Mouse (Mus musculus) hindbrain, postnatal 0 days (tissue): ENCODE data around the gene Rilpl1. TPM values are rescaled to one million over a fixed set of nuclear protein-coding genes. Genes with fewer than 3 reads are reported as not detected.
"Not testable (repeated sequence)": the region's sequence is repeated elsewhere in the genome, so short reads cannot be mapped to it uniquely, and the experiment has no call there.

Experiments
- ATAC-seq: fragments of 200-750 bp; cut with Nextera tagmentation; 2 replicates; pipeline ENCODE4 v1.8.0; 2017; ENCODE audit warnings: mild to moderate bottlenecking, moderate TSS enrichment, moderate library complexity
- DNase-seq: peaks from one replicate; pipeline ENCODE4 v3.0.0-alpha.2; 2015; ENCODE audit warnings: low spot score
- H3K27ac ChIP-seq: fragments of 300-500 bp; sonication (generic); 2 replicates; pipeline ENCODE4 v1.5.1; 2014; ENCODE audit warnings: mild to moderate bottlenecking
- H3K27me3 ChIP-seq: fragments of 300-500 bp; sonication (generic); 2 replicates; pipeline ENCODE4 v1.6.1; 2014; ENCODE audit warnings: low read length, mixed read lengths; ENCODE audit not compliant: insufficient read depth
- H3K36me3 ChIP-seq: fragments of 300-500 bp; sonication (generic); 2 replicates; pipeline ENCODE4 v1.6.1; 2014; ENCODE audit warnings: low read length, mixed read lengths; ENCODE audit not compliant: insufficient read depth
- H3K4me1 ChIP-seq: fragments of 300-500 bp; sonication (generic); 2 replicates; pipeline ENCODE4 v1.6.1; 2014; ENCODE audit warnings: antibody characterized with exemption, low read length, mixed read lengths; ENCODE audit not compliant: insufficient read depth
- H3K4me2 ChIP-seq: fragments of 300-500 bp; sonication (generic); 2 replicates; pipeline ENCODE4 v1.6.1; 2014; ENCODE audit warnings: low read depth, mild to moderate bottlenecking, low read length, moderate library complexity, mixed read lengths
- H3K4me3 ChIP-seq: fragments of 300-500 bp; sonication (generic); 2 replicates; pipeline ENCODE4 v1.5.1; 2014; ENCODE audit warnings: low read length
- H3K9ac ChIP-seq: fragments of 300-500 bp; sonication (generic); replicated peaks from 2 replicates; pipeline ENCODE4 v1.6.1; 2014; ENCODE audit warnings: mild to moderate bottlenecking, low read length, moderate library complexity, mixed read lengths
- H3K9me3 ChIP-seq: fragments of 300-500 bp; sonication (generic); 2 replicates; pipeline ENCODE4 v1.6.1; 2016; ENCODE audit warnings: low read length, mixed read lengths
- CTCF ChIP-seq: IDR thresholded peaks from 2 replicates; pipeline ENCODE4 v1.5.1; 2016; ENCODE audit warnings: antibody characterized with exemption, control low read depth, low read depth
- WGBS: fragments of 180-500 bp; shearing (Covaris S2); extraction: QIAGEN DNeasy Blood & Tissue Kit; methylation state at CpG from one replicate; pipeline ENCODE4 v1.1.7; 2014; 5-methylcytosine and 5-hydroxymethylcytosine counted together
- polyA plus RNA-seq: library from polyadenylated mRNA; unstranded; fragments of >200 nt; fragmentation: Nextera tagmentation; extraction: Ambion mirVana; gene quantifications from 2 replicates; pipeline ENCODE4 v1.2.1, GENCODE M21; 2015
- total RNA-seq: library from RNA; depleted of rRNA; stranded (reverse); fragments of >200 nt; gene quantifications from 2 replicates; pipeline ENCODE4 v1.2.3, GENCODE M21; 2014

Rilpl1 gene
- total and polyA plus RNA-seq, 2 experiments from 2014 or later = 12.4 to 13.3 TPM

- H3K27ac ChIP-seq = no peak overlapping the region
- no peak overlapping the region for H3K4me2 ChIP-seq
- peaks cover 5% of the 10 kb centered on the region; the same call in 1 of the 2 replicates for H3K36me3 ChIP-seq
- no peak overlapping the region for H3K4me3 ChIP-seq
- no peaks in the 10 kb centered on the region for H3K27me3 ChIP-seq
- ATAC-seq (no peak), DNase-seq (no peak)
- TF ChIP-seq CTCF = no peak
- no peaks in the 10 kb centered on the region for H3K9me3 ChIP-seq
- 90% methylated on average over 4 of the region's 4 CpGs for WGBS
- no peak overlapping the region for H3K9ac ChIP-seq
- no peaks in the 10 kb centered on the region for H3K4me1 ChIP-seq
Observed at GRCm38 (mm10) chr5:124505235-124505634, 26.0 kb downstream of the Rilpl1 start.

GRCm38 (mm10) chr5:124503742-124504141 is 27.4 kb downstream of the Rilpl1 start:
- ATAC-seq = no peak
- TF ChIP-seq CTCF = no peak
- Histone ChIP-seq H3K36me3 (peaks cover 5% of the 10 kb centered on the region; the same call in 1 of the 2 replicates), H3K27me3 (no peaks in the 10 kb centered on the region), H3K27ac (no peak overlapping the region), H3K9ac (no peak overlapping the region), H3K9me3 (no peaks in the 10 kb centered on the region), H3K4me3 (no peak overlapping the region), H3K4me2 (no peak overlapping the region), H3K4me1 (no peaks in the 10 kb centered on the region)
- no peak for DNase-seq
- 66% methylated on average over 14 of the region's 14 CpGs for WGBS

GRCm38 (mm10) chr5:124501541-124501940 is 29.6 kb downstream of the Rilpl1 start:
- Histone ChIP-seq H3K27ac (no peak overlapping the region), H3K9me3 (no peaks in the 10 kb centered on the region), H3K9ac (no peak overlapping the region), H3K36me3 (peaks cover 5% of the 10 kb centered on the region; the same call in 1 of the 2 replicates), H3K27me3 (no peaks in the 10 kb centered on the region), H3K4me1 (no peaks in the 10 kb centered on the region), H3K4me2 (no peak overlapping the region), H3K4me3 (no peak overlapping the region)
- ATAC-seq = no peak
- no peak for DNase-seq
- no peak for TF ChIP-seq CTCF
- WGBS = 95% methylated on average over 10 of the region's 10 CpGs

GRCm38 (mm10) chr5:124500573-124500972 is 30.6 kb downstream of the Rilpl1 start:
- DNase-seq (no peak), ATAC-seq (no peak)
- no peaks in the 10 kb centered on the region for H3K9me3 ChIP-seq
- H3K36me3 ChIP-seq = peaks cover 5% of the 10 kb centered on the region; the same call in 1 of the 2 replicates
- WGBS = 95% methylated on average over 3 of the region's 3 CpGs
- H3K27ac ChIP-seq = no peak overlapping the region
- H3K4me2 ChIP-seq = no peak overlapping the region
- no peak overlapping the region for H3K4me3 ChIP-seq
- TF ChIP-seq CTCF = no peak
- no peaks in the 10 kb centered on the region for H3K4me1 ChIP-seq
- H3K9ac ChIP-seq = no peak overlapping the region
- no peaks in the 10 kb centered on the region for H3K27me3 ChIP-seq

GRCm38 (mm10) chr5:124500037-124500436 is 31.2 kb downstream of the Rilpl1 start:
- H3K4me1 ChIP-seq, ATAC-seq, H3K4me2 ChIP-seq, DNase-seq, H3K9me3 ChIP-seq, H3K27me3 ChIP-seq, H3K9ac ChIP-seq, H3K4me3 ChIP-seq, H3K36me3 ChIP-seq, H3K27ac ChIP-seq: not testable (repeated sequence)
- 83% methylated on average over 2 of the region's 4 CpGs for WGBS

GRCm38 (mm10) chr5:124499001-124499400 is 32.2 kb downstream of the Rilpl1 start:
- ATAC-seq (no peak), DNase-seq (no peak)
- Histone ChIP-seq H3K4me3 (no peak overlapping the region), H3K4me1 (no peaks in the 10 kb centered on the region), H3K4me2 (no peak overlapping the region), H3K9ac (no peak overlapping the region), H3K27ac (no peak overlapping the region), H3K36me3 (peaks cover 5% of the 10 kb centered on the region; the same call in 1 of the 2 replicates), H3K27me3 (no peaks in the 10 kb centered on the region), H3K9me3 (no peaks in the 10 kb centered on the region)
- WGBS = 25% methylated on average over 5 of the region's 5 CpGs
- no peak for TF ChIP-seq CTCF

GRCm38 (mm10) chr5:124498221-124498876 is 32.8 kb downstream of the Rilpl1 start:
- Histone ChIP-seq H3K4me2 (no peak overlapping the region), H3K4me3 (no peak overlapping the region), H3K9me3 (no peaks in the 10 kb centered on the region), H3K27me3 (no peaks in the 10 kb centered on the region), H3K36me3 (peaks cover 7% of the 10 kb centered on the region; the same call in 1 of the 2 replicates), H3K9ac (no peak overlapping the region), H3K4me1 (no peaks in the 10 kb centered on the region), H3K27ac (no peak overlapping the region)
- ATAC-seq (no peak), DNase-seq (no peak)
- TF ChIP-seq CTCF = no peak
- WGBS = 70% methylated on average over 9 of the region's 9 CpGs
